ENCODE assay signal across 14 mouse cellular contexts in the genomic region with DNA sequence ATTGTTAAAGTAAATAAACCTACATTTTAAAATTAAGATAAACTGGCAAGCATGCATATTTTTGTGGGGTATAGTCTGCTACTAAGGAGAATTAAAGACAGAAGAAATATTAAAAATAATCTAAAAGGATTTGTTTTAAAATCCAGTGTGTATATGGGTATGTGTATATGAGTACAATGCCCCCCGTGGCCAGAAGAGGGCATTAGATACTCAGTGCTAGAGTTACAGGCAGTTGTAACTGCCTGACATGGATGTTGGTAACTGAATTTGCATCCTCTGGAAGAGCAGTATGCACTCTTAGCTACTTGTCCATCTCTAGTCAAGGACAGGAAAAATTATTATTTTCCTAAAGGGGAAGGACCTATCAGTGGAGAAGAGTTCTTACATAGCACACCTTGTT.
"Had no signal": no experiment of that assay in that cellular context is flagged by ENCODE, and none has a peak within 500 bp of the region (broad histone marks: within the 10 kb centered on the region; RNA-seq: fewer than 3 reads in every experiment).

No protein-coding gene starts in this region.

- H3K4me2 ChIP-seq: kidney, embryonic 15.5 days; liver, embryonic 13.5 days; midbrain, embryonic 11.5 days; stomach, embryonic 15.5 days had no signal

- H3K4me3 ChIP-seq: kidney, embryonic 15.5 days; liver, embryonic 13.5 days; stomach, embryonic 15.5 days had no signal

- H3K36me3 ChIP-seq: kidney, embryonic 15.5 days; liver, embryonic 13.5 days; stomach, embryonic 15.5 days had no signal

- H3K9me3 ChIP-seq: stomach, embryonic 15.5 days had no signal

- DNase-seq: kidney, postnatal 10 days; kidney, postnatal 36 days; liver, embryonic 13.5 days; lung, adult 2 months; lung, postnatal 14 days; lung, postnatal 4 days; midbrain, embryonic 14.5 days; right cerebral cortex, adult 18-20 months; right cerebral cortex, postnatal 25 days; spleen, adult 18-20 months; thymus, postnatal 25 days had no signal

- H3K4me1 ChIP-seq: kidney, embryonic 15.5 days; liver, embryonic 13.5 days; stomach, embryonic 15.5 days had no signal

- H3K27ac ChIP-seq: kidney, embryonic 15.5 days; liver, embryonic 13.5 days; stomach, embryonic 15.5 days had no signal

- H3K27me3 ChIP-seq: kidney, embryonic 15.5 days; liver, embryonic 13.5 days; stomach, embryonic 15.5 days had no signal

- H3K9ac ChIP-seq: kidney, embryonic 15.5 days; liver, embryonic 13.5 days; stomach, embryonic 15.5 days had no signal
